Comparison of ENCODE assay signal across 29 mouse cellular contexts in genomic region chr1:133469213-133469612, GRCm38 (mm10). TPM values are rescaled to one million over a fixed set of nuclear protein-coding genes. Genes with fewer than 3 reads are reported as not detected.
DNase-seq lines count a peak whose midpoint lies in the region; ATAC-seq and TF ChIP-seq lines count a peak whose summit lies in the region.
"Had no signal": no experiment of that assay in that cellular context is flagged by ENCODE, and none has a peak within 500 bp of the region (broad histone marks: within the 10 kb centered on the region; RNA-seq: fewer than 3 reads in every experiment).

No protein-coding gene starts in this region.

- H3K79me2 ChIP-seq in heart, adult 2 months (replicated peaks; ENCODE audit: control insufficient read depth, insufficient read depth, low read length): no peaks in the 10 kb centered on the region

- no peak overlapping the region for H3K4me2 ChIP-seq in heart, embryonic 12.5 days
- H3K4me2 ChIP-seq in kidney, embryonic 15.5 days: no peak overlapping the region
- H3K4me2 ChIP-seq: embryonic facial prominence, embryonic 13.5 days; forebrain, embryonic 15.5 days; heart, embryonic 13.5 days; hindbrain, embryonic 13.5 days; midbrain, embryonic 15.5 days had no signal

- WGBS in heart, adult 2 months: 53% methylated on average over 4 of the region's 4 CpGs
- 72% methylated on average over 4 of the region's 4 CpGs for WGBS in heart, embryonic 12.5 days
- 30% methylated on average over 4 of the region's 4 CpGs for WGBS in kidney, embryonic 15.5 days

- no peak for DNase-seq in heart, adult 2 months
- peak; percentile 23 for DNase-seq in kidney, adult 9 months
- DNase-seq in kidney, adult 11 months: no peak
- DNase-seq in kidney, postnatal 14 days: peak; percentile 65
- no peak for DNase-seq in embryo, embryonic 9.5 days (ENCODE audit: extremely low spot score)
- DNase-seq: adrenal gland, postnatal 14 days; cerebellum, adult 11-12 months; cerebellum, adult 9-11 months; embryo, embryonic 11 days; layer of hippocampus, adult 9-11 months; liver; lung, adult 2 months; lung, postnatal 10 days; right cerebral cortex, postnatal 4 days; thymus, adult 2 months; thymus, postnatal 36 days had no signal

- H3K27ac ChIP-seq in heart, adult 2 months: peak overlapping the region; percentile 53
- no peak overlapping the region for H3K27ac ChIP-seq in heart, embryonic 12.5 days (ENCODE audit: poor library complexity, severe bottlenecking)
- H3K27ac ChIP-seq in kidney, embryonic 15.5 days: peak overlapping the region; percentile 87
- H3K27ac ChIP-seq: embryonic facial prominence, embryonic 13.5 days; forebrain, embryonic 15.5 days; hindbrain, embryonic 13.5 days; liver, embryonic 14.5 days; macrophage; midbrain, embryonic 15.5 days had no signal

- no peak overlapping the region for H3K4me3 ChIP-seq in heart, adult 2 months
- H3K4me3 ChIP-seq in heart, embryonic 12.5 days: no peak overlapping the region
- H3K4me3 ChIP-seq in kidney, embryonic 15.5 days (replicated peaks): no peak overlapping the region
- H3K4me3 ChIP-seq: embryonic facial prominence, embryonic 13.5 days; forebrain, embryonic 10.5 days; forebrain, embryonic 15.5 days; heart, embryonic 13.5 days; hindbrain, embryonic 13.5 days; midbrain, embryonic 15.5 days had no signal

- ATAC-seq in heart, embryonic 12.5 days (ENCODE audit: insufficient number of reproducible peaks, low FRiP score): no peak
- peak; percentile 52 for ATAC-seq in kidney, embryonic 15.5 days (replicated peaks; ENCODE audit: low FRiP score)
- ATAC-seq: forebrain, embryonic 15.5 days; intestine, postnatal 0 days; midbrain, embryonic 15.5 days; Patski had no signal

- H3K4me1 ChIP-seq in heart, adult 2 months (ENCODE audit: control insufficient read depth, insufficient read depth, low read length): peaks cover 8% of the 10 kb centered on the region
- peaks cover 29% of the 10 kb centered on the region for H3K4me1 ChIP-seq in heart, embryonic 12.5 days (replicated peaks)
- peaks cover 44% of the 10 kb centered on the region for H3K4me1 ChIP-seq in kidney, embryonic 15.5 days
- H3K4me1 ChIP-seq: forebrain, embryonic 15.5 days; midbrain, embryonic 15.5 days had no signal

- no peak overlapping the region for H3K9ac ChIP-seq in heart, adult 2 months (ENCODE audit: low read depth, low read length)
- no peak overlapping the region for H3K9ac ChIP-seq in heart, embryonic 12.5 days
- H3K9ac ChIP-seq in kidney, embryonic 15.5 days: no peak overlapping the region
- H3K9ac ChIP-seq: embryonic facial prominence, embryonic 13.5 days; forebrain, embryonic 15.5 days; heart, embryonic 13.5 days; hindbrain, embryonic 13.5 days; liver, embryonic 14.5 days; midbrain, embryonic 15.5 days had no signal

- no peak for TF ChIP-seq POLR2A in heart, adult 2 months (IDR thresholded peaks at IDR 0.05; ENCODE audit: insufficient read depth, low read depth, low read length)

- no peaks in the 10 kb centered on the region for H3K27me3 ChIP-seq in heart, adult 2 months (ENCODE audit: control insufficient read depth, insufficient read depth, low read length)
- no peaks in the 10 kb centered on the region for H3K27me3 ChIP-seq in heart, embryonic 12.5 days (replicated peaks)
- no peaks in the 10 kb centered on the region for H3K27me3 ChIP-seq in kidney, embryonic 15.5 days
- H3K27me3 ChIP-seq: embryonic facial prominence, embryonic 13.5 days; forebrain, embryonic 15.5 days; heart, embryonic 13.5 days; hindbrain, embryonic 13.5 days; midbrain, embryonic 15.5 days; Patski had no signal

- no peak for TF ChIP-seq CTCF in heart, adult 2 months (IDR thresholded peaks at IDR 0.05)

- H3K9me3 ChIP-seq in heart, embryonic 12.5 days (replicated peaks): no peaks in the 10 kb centered on the region
- H3K9me3 ChIP-seq in kidney, embryonic 15.5 days (replicated peaks): no peaks in the 10 kb centered on the region
- H3K9me3 ChIP-seq: embryonic facial prominence, embryonic 13.5 days; forebrain, embryonic 10.5 days; forebrain, embryonic 15.5 days; heart, embryonic 13.5 days; hindbrain, embryonic 13.5 days; midbrain, embryonic 15.5 days had no signal

- intact Hi-C loops in heart, adult 2 months (cut with DNase I): loop anchor here (2.0 kb wide), 1 partner anchor 16 kb away; no protein-coding TSS in a partner anchor

- H3K36me3 ChIP-seq in heart, adult 2 months (ENCODE audit: control insufficient read depth, insufficient read depth, low read length): no peaks in the 10 kb centered on the region
- no peaks in the 10 kb centered on the region for H3K36me3 ChIP-seq in heart, embryonic 12.5 days
- no peaks in the 10 kb centered on the region for H3K36me3 ChIP-seq in kidney, embryonic 15.5 days
- H3K36me3 ChIP-seq: embryonic facial prominence, embryonic 13.5 days; forebrain, embryonic 10.5 days; forebrain, embryonic 15.5 days; heart, embryonic 13.5 days; hindbrain, embryonic 13.5 days; midbrain, embryonic 15.5 days had no signal

- TF ChIP-seq EP300 in heart, adult 2 months (IDR thresholded peaks at IDR 0.05; ENCODE audit: insufficient read depth, low read depth, low read length): no peak

RNA-seq across cellular contexts. Expression of gene Sox13, which starts 45.0 kb away (rescaled TPM):
- total RNA-seq in heart, adult 2 months (2021): 10 to 100 TPM; 15.3 to 16.2 TPM
- polyA plus RNA-seq in heart, adult 2 months (2012; rRNA removed): 24.7 and 28.5 TPM in 2 replicates
- 6.6 and 6.8 TPM in 2 replicates for polyA plus RNA-seq in heart, embryonic 12.5 days (2016; fragmentation: Nextera tagmentation; extraction: Ambion mirVana)
- polyA plus RNA-seq in kidney, embryonic 15.5 days (2015; fragmentation: Nextera tagmentation; extraction: Ambion mirVana): 15.0 and 16.2 TPM in 2 replicates
- total RNA-seq: MEL had no signal

Comparison
In these comparisons a context has a peak if more than half of its experiments do, and no peak if none do; other contexts are left out.
1. DNase-seq: peak in kidney, adult 9 months (single experiment) and kidney, postnatal 14 days (single experiment); none in heart, adult 2 months (0 of 2), kidney, adult 11 months (single experiment) and embryo, embryonic 9.5 days (single experiment).